Mouse (Mus musculus) lung, postnatal 25 days (tissue): ENCODE measurements around the gene Cbfb.

ENCODE experiments used
- DNase-seq: peaks from one replicate; pipeline ENCODE4 v3.0.0; 2022; ENCODE audit warnings: low spot score

The Cbfb gene

DNA sequence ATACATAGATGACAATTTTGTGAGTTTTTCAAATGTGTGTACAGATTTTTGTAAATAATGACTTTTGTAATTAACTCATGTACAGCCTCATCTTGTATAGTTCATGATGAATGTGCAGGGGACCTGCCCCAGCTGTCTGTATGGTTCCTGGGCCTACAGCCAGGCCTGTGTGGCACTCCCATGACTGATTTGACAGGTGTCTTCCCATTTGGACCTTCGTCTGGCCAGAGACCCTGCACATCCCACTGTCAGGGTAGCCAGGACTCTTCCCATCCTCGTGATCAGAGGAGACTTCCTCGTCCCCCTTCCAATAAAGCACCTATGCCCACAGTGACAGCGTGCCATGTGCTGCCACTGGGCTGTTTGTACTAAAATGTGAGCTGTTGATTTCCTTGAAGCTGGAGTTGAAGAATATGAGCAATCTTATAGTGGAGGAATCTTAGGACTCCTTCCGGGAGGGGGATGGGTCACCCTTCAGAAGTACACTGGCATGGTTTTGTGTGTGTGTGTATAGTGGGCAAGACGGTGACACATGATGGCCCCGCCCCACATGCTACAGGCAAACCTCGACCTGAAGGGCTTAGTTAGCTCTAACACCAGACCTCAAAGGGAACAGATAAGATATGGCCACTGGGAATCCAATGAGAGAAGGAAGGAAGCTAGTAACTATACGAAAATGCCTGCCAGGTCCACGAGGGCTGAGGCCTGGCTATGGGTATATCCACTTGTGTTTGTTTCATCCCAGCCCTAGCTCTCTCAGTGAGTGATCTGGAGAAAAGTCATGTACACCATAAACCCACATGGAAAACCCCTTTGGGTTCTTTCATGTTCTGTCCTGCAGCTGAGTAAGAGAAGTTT, 82.4 kb downstream of the Cbfb start:
- DNase-seq, result no peak

DNA sequence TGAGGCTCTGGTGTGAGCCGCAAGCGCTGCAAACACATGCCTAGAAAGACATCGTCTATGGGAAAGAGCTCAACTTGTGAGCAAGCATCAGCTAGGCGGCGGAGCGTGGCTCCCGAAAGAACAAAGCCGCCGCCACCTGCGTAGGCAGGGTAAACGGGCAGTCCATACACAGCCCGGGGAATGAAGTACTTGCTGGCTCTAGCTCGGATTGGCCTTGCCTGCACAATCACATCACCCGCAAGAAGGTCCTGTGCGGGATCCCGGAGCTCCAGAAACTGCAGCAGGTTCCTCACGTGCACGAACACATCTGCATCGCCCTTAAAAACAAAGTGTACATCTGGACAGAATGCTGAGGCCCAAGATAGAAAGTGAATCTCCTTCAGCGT, 83.3 kb downstream of the Cbfb start:
- no peak for DNase-seq

DNA sequence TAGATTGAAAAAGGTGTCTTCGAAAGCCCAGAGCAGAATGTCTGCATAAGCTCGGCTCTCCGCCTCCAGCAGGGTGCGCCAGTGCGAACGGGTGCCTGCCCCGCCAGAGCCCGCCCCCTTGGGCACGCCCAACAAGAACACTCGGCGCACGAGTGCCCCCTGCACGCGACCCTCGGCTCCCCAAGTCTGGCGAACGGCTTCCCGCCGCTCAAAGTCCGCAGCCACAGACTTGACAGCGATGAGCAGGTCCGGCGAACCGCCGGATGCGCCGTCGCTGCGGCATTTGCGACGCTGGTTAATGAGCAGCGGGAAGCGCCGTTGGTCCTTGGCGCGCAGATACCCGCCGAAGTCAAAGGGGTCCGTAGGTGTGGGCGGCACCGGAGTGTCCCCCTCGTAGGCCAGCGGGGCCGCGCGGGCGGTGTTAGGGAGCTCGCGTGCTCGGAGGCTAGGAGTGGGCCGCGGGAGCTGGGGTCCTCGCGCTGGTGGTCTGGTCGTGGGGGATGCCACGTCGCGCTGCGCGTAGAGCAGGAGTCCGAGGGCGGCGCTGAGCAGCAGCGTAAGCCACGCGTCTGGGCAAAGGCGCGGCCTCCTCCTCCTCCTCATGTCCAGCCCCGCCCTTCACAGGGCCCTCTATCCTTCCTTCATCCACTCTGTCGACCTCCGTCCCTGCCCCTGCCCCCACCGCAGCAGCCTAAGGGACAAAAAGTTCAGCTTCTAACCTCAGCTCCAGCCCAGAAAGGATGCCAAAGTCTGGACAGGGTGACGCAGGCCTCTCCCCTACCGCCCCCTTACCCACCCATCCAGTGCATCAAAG, 83.9 kb downstream of the Cbfb start:
- DNase-seq, result peak; percentile 88

DNA sequence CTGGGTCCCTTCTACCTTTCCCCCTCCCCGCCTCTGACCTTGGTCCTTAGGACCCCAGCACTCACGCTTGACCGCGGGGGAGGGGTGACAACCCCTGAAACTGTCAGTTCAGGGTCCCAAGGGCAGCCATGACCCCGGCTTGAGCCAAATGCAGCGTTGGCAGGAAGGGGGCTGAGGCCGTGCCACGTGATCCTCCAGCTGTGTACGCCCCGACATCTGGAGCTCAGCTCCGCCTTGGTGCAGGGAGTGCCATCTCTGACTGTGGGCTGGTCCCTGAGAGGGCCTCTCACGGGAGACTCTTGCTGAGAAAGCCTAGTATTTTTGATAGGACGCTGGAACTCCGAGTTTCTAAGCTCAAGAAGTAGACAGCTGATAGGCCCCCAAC, 84.5 kb downstream of the Cbfb start, which contains the start of gene B3gnt9:
B3gnt9 (minus strand) TSS at position 188 of the 385 bp plus-strand sequence.
- peak; percentile 75 for DNase-seq

DNA sequence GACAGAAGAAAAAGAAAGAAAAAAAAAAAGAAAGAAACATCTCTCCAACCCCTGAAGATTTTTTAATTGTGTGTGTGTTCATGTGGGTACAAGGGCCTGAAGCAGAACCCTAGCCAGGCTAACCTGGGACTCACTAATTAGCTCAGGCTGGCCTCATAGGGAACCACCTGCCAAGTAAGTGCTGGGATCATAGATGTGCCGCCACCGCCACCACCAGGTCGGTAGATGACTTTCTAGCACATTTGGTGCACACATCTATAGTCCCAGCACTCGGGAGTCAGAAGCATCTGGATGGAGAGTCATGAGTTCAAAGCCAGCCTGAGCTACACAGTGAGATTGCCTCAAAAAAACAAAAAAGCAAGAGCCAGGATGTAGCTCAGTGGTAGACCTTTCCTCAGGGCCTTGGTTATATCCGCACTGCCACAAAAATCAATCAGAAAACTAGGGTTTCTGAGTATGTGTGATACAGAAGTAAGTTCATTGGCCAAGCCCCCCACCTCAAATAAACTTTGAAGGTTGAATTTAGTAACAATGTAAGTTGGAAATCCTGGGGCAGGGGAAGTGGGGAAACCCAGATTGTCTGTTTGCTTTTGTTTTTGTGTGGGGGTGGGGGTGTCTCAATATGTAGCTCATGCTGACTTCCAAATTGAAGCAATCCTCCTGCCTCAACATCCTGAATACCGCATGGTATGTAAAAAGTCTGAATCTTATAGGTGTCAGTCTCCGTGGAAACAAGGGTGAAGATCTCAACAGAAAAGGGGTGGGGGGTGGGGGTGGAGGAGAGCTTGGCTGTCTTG, 87.0 kb downstream of the Cbfb start:
- no peak for DNase-seq

DNA sequence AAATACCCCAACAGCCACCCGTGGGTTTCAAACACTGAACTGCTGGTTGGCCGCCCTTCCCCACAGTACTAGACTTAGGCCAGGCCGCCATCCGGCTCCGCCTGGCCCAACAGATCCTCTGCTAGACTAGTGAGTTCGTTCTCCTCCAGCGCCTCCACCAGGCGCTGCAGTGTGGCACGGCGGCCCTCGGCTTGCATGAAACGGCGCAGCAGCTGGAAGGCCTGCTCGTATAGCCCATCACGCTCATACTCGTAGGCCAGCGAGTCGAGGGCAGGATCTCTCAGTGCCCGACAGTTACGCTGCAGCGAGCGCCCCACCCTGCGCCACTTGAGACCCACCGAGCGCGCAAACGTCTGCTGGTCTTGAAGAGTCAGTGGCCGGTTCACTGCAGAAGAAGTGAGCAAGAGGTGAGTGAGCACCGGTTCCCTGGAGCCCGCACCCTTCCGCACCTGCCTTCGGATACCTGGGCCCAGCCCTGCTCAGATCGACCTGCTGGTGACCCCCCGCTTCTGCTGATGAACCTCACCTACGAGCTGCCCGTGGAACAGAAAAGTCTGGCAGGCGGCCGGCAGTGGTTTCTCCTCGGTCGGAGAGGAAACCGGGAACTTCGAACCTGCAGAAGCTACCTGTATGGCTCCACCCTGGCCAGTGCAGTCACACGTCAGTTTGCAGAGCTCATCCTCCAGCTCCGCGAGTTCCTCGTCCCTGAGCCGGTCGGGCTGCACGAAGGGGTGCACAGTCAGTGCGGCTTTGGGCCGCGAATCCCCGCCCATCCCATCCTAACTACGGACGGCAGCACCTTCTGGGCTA, 88.6 kb downstream of the Cbfb start:
- peak; percentile 30 for DNase-seq

DNA sequence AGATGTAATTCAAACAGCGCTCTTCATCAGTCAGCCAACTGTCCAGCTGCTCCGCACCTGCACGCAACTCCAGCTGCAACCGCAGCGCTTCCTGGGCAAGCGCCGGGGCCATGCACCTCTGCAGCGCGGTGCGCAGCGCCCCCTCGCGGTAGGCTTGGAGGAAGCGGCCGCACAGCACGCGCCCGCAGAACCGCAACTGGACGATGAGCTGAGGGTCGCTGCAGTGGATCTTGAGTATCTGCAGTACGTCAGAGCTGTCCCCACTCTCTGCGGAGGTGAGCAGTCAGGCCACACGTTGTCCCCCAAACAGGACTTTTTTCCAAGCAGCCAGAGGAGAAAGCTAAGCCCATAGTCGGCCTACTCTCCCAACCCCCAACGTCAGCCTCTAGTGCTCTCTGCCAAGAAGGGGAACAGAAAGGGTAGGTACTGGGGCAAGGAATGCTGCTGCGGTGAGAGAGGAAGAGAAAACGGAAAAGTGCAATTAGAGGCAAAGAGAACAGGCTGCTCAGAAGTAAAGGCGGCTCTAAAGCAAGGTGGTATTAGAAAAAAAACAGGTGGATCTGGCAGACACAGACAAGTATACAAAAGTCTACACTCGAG, 89.3 kb downstream of the Cbfb start:
- peak; percentile 64 for DNase-seq

DNA sequence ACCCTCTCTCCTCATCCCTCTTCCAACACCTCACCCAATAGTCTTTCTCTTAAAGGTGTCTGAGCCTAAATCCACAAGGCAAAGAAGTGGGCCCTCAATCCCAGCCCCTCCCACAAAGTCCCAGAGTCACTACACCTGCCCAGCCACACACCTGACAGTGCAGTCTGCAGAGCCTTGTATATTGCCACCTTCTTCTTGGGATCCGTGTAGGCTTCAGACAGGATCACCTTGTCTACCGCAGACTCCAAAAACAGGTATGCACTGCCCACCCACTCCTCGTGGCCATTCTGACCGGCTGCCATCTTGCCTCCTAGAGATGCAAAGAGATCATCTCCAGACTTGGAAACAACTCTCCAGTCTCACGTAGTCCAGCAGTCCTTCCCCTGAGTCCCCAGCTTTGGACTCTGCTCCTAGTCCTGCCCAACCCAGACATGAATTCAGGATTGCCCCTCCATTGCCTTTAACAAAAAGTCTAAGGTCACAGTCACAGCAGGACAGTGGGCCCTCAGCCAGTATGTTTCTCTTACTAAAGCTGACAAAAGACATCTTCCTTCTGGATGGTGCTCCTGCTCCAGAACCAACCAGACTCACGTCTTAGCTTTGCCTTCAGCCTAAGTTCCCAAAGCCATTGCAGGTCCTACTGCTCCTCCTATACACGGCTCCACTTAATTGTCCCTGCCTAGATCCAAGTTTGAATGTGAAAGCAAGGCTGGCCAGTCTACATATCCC, 90.1 kb downstream of the Cbfb start:
- DNase-seq, result peak; percentile 35

DNA sequence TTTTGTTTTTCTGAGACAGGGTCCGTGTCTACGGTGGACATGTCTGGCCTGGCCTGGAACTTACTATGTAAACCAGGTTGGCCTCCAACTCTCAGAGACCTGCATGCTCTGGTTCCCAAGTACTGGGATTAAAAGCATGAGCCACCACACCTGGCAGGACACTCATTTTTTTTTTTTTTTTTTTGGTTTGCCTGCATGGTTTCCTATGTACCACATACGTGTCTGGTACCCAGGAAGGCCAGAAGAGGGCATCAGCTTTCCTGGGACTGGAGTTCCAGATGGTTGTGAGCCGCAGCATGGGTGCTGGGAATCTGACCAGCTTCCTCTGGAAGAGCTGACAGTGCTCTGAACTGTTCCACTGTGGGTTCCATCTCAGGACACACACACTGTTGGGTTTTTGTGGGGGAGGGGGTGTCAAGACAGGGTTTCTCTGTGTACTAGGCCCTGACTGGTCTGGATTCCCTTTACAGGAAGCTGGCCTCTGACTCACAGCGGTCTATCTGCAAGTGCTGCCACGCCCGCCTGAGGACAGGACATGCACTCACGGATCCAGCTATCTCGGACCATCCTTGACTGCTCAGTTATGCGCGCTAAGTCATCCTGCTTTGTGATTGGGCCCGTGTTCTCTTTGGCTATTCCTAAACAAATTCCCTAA, 91.0 kb downstream of the Cbfb start:
- DNase-seq, result no peak

DNA sequence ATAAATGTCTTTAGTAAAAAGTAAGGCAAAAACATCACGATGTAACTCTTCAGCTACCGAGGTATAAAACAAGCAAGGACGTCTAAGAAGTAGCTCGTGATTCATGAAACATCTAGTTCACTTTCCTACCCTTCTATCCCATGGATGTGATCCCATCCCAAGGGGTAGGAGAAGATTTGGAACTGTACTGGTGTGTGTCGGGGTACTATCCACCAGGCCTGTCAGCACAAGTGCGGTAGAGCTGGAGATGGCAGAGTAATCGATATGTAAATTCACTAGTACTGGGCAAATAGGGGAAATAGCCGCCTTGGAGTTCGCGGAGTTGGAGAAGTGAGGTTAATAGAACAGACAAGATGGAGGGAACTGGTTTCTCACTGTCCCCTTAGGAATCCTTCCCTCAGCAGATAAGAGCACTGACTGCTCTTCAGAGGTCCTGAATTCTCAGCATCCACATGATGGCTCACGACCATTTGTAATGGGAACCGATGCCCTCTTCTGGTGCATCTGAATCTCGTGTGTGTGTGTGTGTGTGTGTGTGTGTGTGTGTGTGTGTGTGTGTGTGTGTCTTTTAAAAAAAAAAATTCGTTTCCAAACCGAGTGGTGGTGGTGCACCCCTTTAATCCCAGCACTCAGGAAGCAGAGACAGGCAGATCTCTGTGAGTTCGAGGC, 92.9 kb downstream of the Cbfb start:
- DNase-seq, result no peak

DNA sequence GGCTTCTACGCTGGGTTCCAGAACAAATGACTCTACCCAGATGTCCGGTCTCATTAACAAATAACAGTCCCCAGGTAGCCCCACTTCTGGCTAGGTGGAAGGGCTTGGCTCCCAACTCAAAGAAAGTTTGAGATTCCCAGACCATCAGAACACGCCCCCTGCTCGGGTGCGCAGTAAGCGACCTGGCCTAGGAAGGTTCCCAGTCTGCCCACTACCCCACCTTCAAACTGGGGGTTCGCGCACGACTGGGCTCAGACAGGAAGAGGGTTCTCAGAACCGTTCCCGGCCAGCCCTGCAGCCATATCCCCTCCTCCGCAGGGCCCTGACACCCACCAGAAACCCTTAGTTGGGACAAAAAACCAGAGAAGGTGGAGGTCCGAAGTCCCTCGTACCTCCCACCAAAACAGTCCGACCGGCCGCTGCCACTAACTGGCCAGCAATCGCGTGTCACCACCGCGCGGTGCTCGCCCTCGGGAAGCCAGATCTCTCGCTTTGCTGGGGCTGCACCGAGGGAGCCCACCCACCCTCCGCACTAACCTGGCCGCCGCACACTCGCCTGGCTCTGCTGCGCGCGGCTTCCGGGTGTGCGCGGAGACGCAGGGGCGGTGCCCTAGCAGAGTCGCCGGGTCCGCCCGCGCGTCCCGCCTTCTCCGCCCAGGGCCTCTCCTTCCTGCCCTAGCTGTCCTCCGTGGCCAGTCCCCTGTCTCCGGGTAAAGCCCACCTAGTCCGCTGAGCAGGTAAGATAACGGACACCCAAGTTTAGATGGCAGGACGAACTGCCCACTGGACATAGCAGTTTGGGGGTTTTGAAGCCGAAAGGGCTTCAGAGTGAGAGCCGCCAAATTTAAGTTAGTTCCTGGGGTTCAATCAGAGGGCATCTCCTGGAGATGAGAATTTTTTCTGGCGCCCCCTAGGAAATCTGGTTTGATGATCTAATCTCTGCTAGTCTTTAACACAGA, 93.8 kb downstream of the Cbfb start, which contains the start of the genes Tradd and Fbxl8:
Tradd (minus strand) TSS at position 586 of the 959 bp plus-strand sequence.
Fbxl8 (plus strand) TSS at position 625 of the 959 bp plus-strand sequence.
- peak; percentile 82 for DNase-seq

DNA sequence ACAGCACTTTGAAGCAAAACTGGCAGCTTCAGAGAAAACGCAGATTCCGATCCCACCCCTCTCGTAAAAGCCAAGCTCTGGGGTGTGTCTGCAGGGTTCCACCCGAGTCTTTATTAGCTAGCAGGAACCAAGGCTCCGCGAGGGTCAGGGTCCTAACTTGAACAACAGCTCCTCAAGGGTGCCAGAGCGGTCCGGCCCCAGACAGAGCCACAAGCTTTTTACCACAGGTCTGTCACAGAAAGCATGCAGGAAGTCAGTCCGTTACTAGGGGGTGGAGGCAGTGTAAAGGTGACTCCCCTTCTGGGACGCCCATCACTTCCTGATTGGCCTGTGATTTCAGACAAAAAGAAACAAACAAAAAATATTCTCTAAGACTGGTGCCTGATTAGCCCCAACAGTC, 94.7 kb downstream of the Cbfb start:
- peak; percentile 67 for DNase-seq

DNA sequence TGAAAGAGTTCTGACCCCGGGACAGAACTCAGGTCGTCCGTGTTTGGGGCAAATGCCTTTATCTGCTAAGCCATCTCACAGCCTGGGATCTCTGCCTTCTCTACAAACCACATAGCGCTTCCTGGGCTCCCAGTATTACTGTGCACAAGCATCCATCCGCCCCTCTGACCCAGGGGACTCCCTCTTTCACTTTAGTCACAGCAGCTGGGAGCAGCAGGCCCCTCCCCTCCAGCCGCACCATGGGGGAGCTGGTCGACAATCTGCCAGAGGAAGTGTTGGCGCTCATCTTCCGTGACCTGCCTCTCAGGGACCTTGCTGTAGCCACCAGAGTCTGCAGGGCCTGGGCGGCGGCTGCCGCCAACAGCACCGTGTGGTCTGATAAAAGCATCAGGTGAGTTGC, 96.3 kb downstream of the Cbfb start:
- DNase-seq, result no peak
